Mouse (Mus musculus): ENCODE results near the gene Musk.
"Not testable (repeated sequence)": the region's sequence is repeated elsewhere in the genome, so short reads cannot be mapped to it uniquely, and the experiment has no call there.

- TF ChIP-seq POLR2A (IDR thresholded peaks at IDR 0.05; ENCODE audit: insufficient read length, low read depth); E2F4 (IDR thresholded peaks at IDR 0.05; ENCODE audit: insufficient read depth); MAX (IDR thresholded peaks at IDR 0.05; ENCODE audit: low read depth); REST (IDR thresholded peaks at IDR 0.05; ENCODE audit: insufficient read depth, insufficient read length); CEBPB (IDR thresholded peaks at IDR 0.05; ENCODE audit: insufficient read depth, poor library complexity, severe bottlenecking): not testable (repeated sequence)
Measured at GRCm38 (mm10) chr4:58260767-58261166, 25.0 kb upstream of the Musk start.

All from myocyte (in vitro differentiated cells).